Mouse (Mus musculus): ENCODE results near the gene Gpr39. TPM values are rescaled to one million over a fixed set of nuclear protein-coding genes. Genes with fewer than 3 reads are reported as not detected.

Gene Gpr39
- polyA plus RNA-seq, 1 experiment = 5.5 TPM

DNA sequence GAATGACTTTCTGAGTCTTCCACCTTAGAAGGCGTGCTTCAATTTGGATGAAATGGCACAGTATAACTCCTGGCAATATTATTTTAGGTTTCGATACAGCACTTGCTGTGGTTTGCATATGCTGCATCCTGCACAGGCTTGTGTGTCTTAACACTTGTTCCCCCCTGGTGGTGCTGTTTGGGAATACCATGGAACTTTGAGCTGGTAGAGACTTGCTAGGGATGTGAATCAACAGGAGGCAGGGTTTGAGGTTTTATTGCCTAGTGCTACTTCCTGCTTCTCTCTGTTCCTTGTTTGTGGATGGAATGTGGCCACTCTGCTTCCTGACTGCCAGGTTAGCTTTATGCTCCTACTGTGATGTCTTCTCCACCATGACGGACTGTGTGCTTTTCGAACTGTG is 15.9 kb upstream of the Gpr39 start:
- TF ChIP-seq CTCF (IDR thresholded peaks at IDR 0.05; ENCODE audit: insufficient read depth, low read length) (no peak), POLR2A (IDR thresholded peaks at IDR 0.05; ENCODE audit: borderline replicate concordance, extremely low read depth, low read depth, low read length) (no peak)
- 97% methylated on average over 4 of the region's 4 CpGs for WGBS
- H3K4me3 ChIP-seq (replicated peaks; ENCODE audit: extremely low read depth, low read depth, low read length) = no peak overlapping the region
- H3K4me1 ChIP-seq (ENCODE audit: control insufficient read depth, insufficient read depth, low read length) = peaks cover 6% of the 10 kb centered on the region
- no peak for DNase-seq

DNA sequence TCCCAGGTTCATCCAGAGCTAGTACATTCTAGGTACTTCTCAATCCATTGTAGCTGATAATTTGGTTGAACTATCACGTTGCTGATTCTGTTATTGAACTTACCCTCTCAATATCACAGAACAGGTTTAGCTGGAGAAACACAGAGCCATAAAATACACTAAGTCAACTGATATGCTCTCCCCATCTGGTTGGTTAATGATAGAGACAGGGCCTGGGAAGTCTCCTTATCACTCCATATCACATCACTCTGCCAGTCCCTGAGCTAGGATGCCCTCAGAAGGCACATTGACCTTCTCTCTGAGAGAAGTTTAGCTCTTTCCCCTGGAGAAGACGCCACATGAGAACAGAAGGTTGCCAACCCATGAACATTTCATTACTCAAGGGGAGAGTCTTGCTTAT is 14.7 kb upstream of the Gpr39 start:
- 90% methylated on average over 2 of the region's 2 CpGs for WGBS
- Histone ChIP-seq H3K4me1 (ENCODE audit: control insufficient read depth, insufficient read depth, low read length) (peaks cover 6% of the 10 kb centered on the region), H3K4me3 (replicated peaks; ENCODE audit: extremely low read depth, low read depth, low read length) (no peak overlapping the region)
- TF ChIP-seq CTCF (IDR thresholded peaks at IDR 0.05; ENCODE audit: insufficient read depth, low read length) (no peak), POLR2A (IDR thresholded peaks at IDR 0.05; ENCODE audit: borderline replicate concordance, extremely low read depth, low read depth, low read length) (no peak)
- DNase-seq = no peak

DNA sequence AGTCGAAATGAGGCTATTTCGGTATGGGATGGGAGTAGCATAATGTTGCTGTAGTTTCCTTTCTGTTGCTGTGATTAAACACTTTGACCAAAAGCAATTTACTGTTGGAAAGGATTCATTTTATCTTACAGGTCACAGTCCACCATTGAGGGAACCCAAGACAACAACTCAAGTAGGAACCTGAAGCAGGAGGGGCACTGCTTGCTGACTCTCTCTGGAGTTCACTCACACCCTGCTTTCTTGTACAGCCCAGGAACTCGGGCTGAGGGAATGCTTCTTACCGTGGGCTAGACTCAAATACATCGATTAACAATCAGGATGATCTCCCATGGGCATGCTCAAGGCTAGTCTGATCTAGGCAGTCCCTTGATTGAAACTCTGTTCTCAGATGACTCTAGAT is 14.1 kb upstream of the Gpr39 start:
- no peak overlapping the region for H3K4me3 ChIP-seq (replicated peaks; ENCODE audit: extremely low read depth, low read depth, low read length)
- H3K4me1 ChIP-seq (ENCODE audit: control insufficient read depth, insufficient read depth, low read length) = peaks cover 6% of the 10 kb centered on the region
- 62% methylated on average over 5 of the region's 5 CpGs for WGBS
- TF ChIP-seq CTCF (IDR thresholded peaks at IDR 0.05; ENCODE audit: insufficient read depth, low read length) = no peak
- no peak for TF ChIP-seq POLR2A (IDR thresholded peaks at IDR 0.05; ENCODE audit: borderline replicate concordance, extremely low read depth, low read depth, low read length)
- DNase-seq = no peak

DNA sequence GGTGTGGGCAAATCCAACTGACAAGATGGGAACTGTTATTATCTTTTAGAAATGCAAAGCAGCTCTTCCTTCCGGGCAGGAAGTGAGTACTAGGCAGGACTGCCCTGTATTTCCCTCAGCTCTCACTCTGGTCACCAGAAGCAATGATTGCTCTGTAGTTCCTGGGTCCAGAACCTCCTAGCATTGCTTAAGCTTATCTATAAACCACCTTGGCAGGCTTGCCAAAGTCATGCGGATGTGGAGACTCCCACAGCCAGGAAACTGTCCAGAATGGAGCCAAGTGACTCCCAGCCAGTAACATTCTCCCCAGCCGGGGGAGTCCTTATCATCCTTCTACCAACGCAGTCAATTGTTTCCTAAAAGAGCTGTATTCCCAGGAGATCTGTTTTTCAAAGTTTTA is 13.7 kb upstream of the Gpr39 start:
- peaks cover 6% of the 10 kb centered on the region for H3K4me1 ChIP-seq (ENCODE audit: control insufficient read depth, insufficient read depth, low read length)
- peak; percentile 28 for DNase-seq
- H3K4me3 ChIP-seq (replicated peaks; ENCODE audit: extremely low read depth, low read depth, low read length) = no peak overlapping the region
- TF ChIP-seq CTCF (IDR thresholded peaks at IDR 0.05; ENCODE audit: insufficient read depth, low read length) (no peak), POLR2A (IDR thresholded peaks at IDR 0.05; ENCODE audit: borderline replicate concordance, extremely low read depth, low read depth, low read length) (no peak)
- 15% methylated on average over 4 of the region's 4 CpGs for WGBS

DNA sequence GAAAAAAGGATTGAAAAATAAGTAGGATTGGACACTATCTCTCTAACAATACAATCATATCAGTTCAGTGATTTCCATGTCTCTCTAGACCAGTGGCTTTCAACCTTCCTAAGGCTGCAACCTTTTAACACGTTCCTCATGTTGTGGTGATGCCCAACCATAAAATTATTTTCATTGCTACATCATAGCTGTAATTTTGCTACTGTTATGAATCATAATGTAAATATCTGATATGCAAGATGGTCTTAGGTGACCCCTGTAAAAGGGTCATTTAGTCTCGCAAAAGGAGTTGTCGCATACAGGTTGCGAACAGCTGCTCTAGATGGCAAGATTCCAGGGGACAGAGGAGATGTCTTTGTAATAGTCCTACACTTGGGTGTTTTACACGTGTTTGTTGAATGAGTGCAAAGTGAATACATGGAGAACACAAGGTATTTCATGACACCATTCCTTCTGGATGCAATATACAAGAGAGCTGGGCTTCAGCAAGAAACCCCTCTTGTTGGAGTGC is 11.6 kb upstream of the Gpr39 start:
- DNase-seq = no peak
- TF ChIP-seq CTCF (IDR thresholded peaks at IDR 0.05; ENCODE audit: insufficient read depth, low read length) = no peak
- no peak for TF ChIP-seq POLR2A (IDR thresholded peaks at IDR 0.05; ENCODE audit: borderline replicate concordance, extremely low read depth, low read depth, low read length)
- WGBS = 75% methylated on average over 5 of the region's 5 CpGs

DNA sequence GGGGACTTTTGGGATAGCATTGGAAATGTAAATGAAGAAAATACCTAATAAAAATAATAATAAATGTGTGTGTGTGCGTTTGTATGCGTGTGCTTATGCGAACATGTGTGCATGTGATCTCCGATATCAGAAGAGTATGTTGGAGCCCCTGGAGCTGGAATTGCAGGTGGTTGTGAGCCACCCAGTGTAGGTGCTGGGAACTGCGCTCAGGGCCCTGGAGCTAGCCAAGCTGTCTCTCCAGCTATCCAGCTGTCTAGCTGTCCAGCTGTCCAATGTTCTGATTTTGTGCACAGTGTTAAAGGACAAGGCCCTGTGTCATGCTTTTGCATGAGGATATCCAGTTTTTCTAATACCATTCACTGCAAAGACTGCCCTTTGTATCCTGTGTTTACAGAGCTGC is 7.8 kb upstream of the Gpr39 start:
- Histone ChIP-seq H3K4me1 (ENCODE audit: control insufficient read depth, insufficient read depth, low read length) (no peaks in the 10 kb centered on the region), H3K4me3 (replicated peaks; ENCODE audit: extremely low read depth, low read depth, low read length) (no peak overlapping the region)
- no peak for DNase-seq
- TF ChIP-seq POLR2A (IDR thresholded peaks at IDR 0.05; ENCODE audit: borderline replicate concordance, extremely low read depth, low read depth, low read length) (no peak), CTCF (IDR thresholded peaks at IDR 0.05; ENCODE audit: insufficient read depth, low read length) (peak; percentile 67)
- 71% methylated on average over 5 of the region's 5 CpGs for WGBS

More for the DNA sequence above, 11.6 kb upstream of the Gpr39 start:
- Histone ChIP-seq H3K4me3 (replicated peaks; ENCODE audit: extremely low read depth, low read depth, low read length) (no peak overlapping the region), H3K4me1 (ENCODE audit: control insufficient read depth, insufficient read depth, low read length) (peaks cover 2% of the 10 kb centered on the region)

DNA sequence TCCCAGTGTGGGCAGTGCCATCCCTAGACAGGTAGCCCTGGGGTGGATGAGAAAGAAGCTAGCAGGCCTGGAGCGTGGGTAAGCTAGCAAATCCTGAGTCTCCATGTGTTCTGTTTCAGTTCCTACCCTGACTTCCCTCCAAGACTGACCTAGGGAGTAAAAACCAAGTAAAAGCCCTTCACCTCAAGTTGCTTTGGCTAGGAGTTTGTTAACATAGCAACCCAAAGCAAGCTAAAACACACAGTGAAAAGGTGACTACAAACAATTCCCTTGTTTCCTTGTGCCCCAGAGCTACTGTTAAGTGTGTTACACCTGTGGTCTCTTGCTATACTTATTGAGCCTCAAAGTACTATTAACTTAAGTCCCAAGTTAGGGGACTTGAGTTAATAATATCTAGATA is 1.6 kb upstream of the Gpr39 start:
- no peak overlapping the region for H3K4me3 ChIP-seq (replicated peaks; ENCODE audit: extremely low read depth, low read depth, low read length)
- DNase-seq = no peak
- WGBS = 72% methylated on average over 1 of the region's 1 CpGs
- H3K4me1 ChIP-seq (ENCODE audit: control insufficient read depth, insufficient read depth, low read length) = no peaks in the 10 kb centered on the region; the same call in 1 of the 2 replicates
- TF ChIP-seq CTCF (IDR thresholded peaks at IDR 0.05; ENCODE audit: insufficient read depth, low read length) (no peak), POLR2A (IDR thresholded peaks at IDR 0.05; ENCODE audit: borderline replicate concordance, extremely low read depth, low read depth, low read length) (no peak)

DNA sequence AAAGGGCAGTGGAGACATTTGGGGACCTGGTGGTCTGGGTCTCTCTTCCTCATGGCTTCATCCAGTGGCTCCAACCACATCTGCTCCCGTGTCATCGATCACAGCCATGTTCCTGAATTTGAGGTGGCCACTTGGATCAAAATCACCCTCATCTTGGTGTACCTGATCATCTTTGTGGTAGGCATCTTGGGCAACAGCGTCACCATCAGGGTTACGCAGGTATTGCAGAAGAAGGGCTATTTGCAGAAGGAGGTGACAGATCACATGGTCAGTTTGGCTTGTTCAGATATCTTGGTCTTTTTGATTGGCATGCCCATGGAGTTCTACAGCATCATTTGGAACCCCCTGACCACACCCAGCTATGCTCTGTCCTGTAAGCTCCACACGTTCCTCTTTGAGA is 491 bp downstream of the Gpr39 start:
- TF ChIP-seq POLR2A (IDR thresholded peaks at IDR 0.05; ENCODE audit: borderline replicate concordance, extremely low read depth, low read depth, low read length) = no peak
- TF ChIP-seq CTCF (IDR thresholded peaks at IDR 0.05; ENCODE audit: insufficient read depth, low read length) = no peak
- Histone ChIP-seq H3K4me3 (replicated peaks; ENCODE audit: extremely low read depth, low read depth, low read length) (no peak overlapping the region), H3K4me1 (ENCODE audit: control insufficient read depth, insufficient read depth, low read length) (no peaks in the 10 kb centered on the region; the same call in 1 of the 2 replicates)
- peak; percentile 46 for DNase-seq
- WGBS = 62% methylated on average over 5 of the region's 5 CpGs

DNA sequence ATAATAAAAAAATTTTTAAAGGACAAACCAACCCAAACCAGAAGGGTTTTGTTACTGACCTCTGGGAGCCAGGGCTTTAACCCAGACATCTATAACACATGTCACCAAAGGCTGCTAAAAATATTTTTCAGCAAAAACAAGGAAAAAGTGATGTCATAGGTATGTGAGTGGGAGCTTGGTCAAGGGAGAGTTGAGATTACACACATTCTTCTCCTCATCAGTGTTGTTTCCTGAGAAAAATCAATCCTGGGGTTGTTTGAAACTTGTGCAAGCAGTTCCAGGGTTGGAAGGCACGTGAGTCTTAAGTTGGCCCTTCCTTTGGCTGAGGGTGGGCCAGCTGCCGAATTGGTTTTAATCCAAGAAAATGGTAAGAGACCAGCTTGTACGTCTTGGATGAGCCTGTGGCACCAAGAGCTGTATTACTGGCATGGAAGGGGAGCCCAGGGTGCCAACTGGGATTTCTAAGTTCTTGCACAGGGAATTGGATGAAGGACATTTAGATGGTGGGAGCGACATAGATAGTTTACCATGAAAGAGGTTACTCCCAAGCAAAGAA is 2.8 kb downstream of the Gpr39 start:
- 49% methylated on average over 4 of the region's 4 CpGs for WGBS

DNA sequence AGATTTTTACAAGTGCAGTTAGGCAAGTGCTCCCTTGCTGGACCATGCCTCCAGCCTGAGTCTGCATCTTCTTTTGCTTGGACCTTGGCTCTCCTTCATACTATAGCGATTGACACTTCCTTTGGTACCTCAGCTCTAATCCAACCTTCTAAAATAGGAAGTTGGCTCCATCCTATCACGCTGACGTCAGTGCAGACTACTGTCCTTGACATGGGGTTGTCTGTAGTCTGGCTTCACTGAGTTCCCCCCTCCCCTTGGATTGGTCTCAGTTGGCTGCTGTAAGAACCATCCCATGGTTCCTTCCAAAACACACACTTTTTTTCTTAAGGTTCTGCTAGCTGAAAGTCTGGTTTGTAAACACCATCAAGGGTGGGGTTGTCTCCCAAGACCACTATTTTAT is 7.6 kb downstream of the Gpr39 start:
- 67% methylated on average over 3 of the region's 3 CpGs for WGBS
- H3K4me1 ChIP-seq (ENCODE audit: control insufficient read depth, insufficient read depth, low read length) = no peaks in the 10 kb centered on the region; the same call in 1 of the 2 replicates
- no peak overlapping the region for H3K4me3 ChIP-seq (replicated peaks; ENCODE audit: extremely low read depth, low read depth, low read length)
- TF ChIP-seq CTCF (IDR thresholded peaks at IDR 0.05; ENCODE audit: insufficient read depth, low read length) (no peak), POLR2A (IDR thresholded peaks at IDR 0.05; ENCODE audit: borderline replicate concordance, extremely low read depth, low read depth, low read length) (no peak)
- DNase-seq = no peak

More for the DNA sequence above, 2.8 kb downstream of the Gpr39 start:
- TF ChIP-seq POLR2A (IDR thresholded peaks at IDR 0.05; ENCODE audit: borderline replicate concordance, extremely low read depth, low read depth, low read length) (no peak), CTCF (IDR thresholded peaks at IDR 0.05; ENCODE audit: insufficient read depth, low read length) (no peak)
- H3K4me1 ChIP-seq (ENCODE audit: control insufficient read depth, insufficient read depth, low read length) = no peaks in the 10 kb centered on the region; the same call in 1 of the 2 replicates
- DNase-seq = no peak
- no peak overlapping the region for H3K4me3 ChIP-seq (replicated peaks; ENCODE audit: extremely low read depth, low read depth, low read length)

Measured in lung, adult 2 months (tissue).